Mouse (Mus musculus) C2C12 (cell line): ENCODE measurements around the gene Als2cr12.

Source experiments
- CEBPB ChIP-seq: IDR thresholded peaks from one replicate; pipeline ENCODE4 v1.6.1; 2011; ENCODE audit warnings: low read depth, mild to moderate bottlenecking, control low read depth, moderate library complexity
- CTCF ChIP-seq: IDR thresholded peaks from one replicate; pipeline ENCODE4 v1.5.1; 2011; ENCODE audit not compliant: control insufficient read depth, insufficient read depth, insufficient read length
- FOSL1 ChIP-seq: IDR thresholded peaks from one replicate; pipeline ENCODE4 v1.8.0; 2011; ENCODE audit warnings: mild to moderate bottlenecking, low read length; ENCODE audit not compliant: poor library complexity, insufficient read depth, severe bottlenecking
- MAX ChIP-seq: IDR thresholded peaks from one replicate; pipeline ENCODE4 v1.6.1; 2011; ENCODE audit warnings: mild to moderate bottlenecking, control low read depth
- MYOD1 ChIP-seq: IDR thresholded peaks from one replicate; pipeline ENCODE4 v1.6.1; 2011; ENCODE audit warnings: low read depth; ENCODE audit not compliant: control insufficient read depth, insufficient read length
- MYOG ChIP-seq: IDR thresholded peaks from one replicate; pipeline ENCODE4 v1.6.1; 2011; ENCODE audit not compliant: control insufficient read depth, insufficient read length; ENCODE audit errors: extremely low read depth
- USF1 ChIP-seq: IDR thresholded peaks from one replicate; pipeline ENCODE4 v1.6.1; 2011; ENCODE audit warnings: low read depth, mild to moderate bottlenecking, control low read depth, moderate library complexity

GRCm38 (mm10) chr1:58711365-58712016 lies 15.7 kb upstream of the Als2cr12 start, which contains the start of gene Cflar:
- TF ChIP-seq CTCF, result no peak
- TF ChIP-seq MAX, result no peak
- no peak for TF ChIP-seq USF1
- TF ChIP-seq MYOG, result no peak
- TF ChIP-seq CEBPB, result no peak
- TF ChIP-seq FOSL1, result no peak
- no peak for TF ChIP-seq MYOD1
